Mouse (Mus musculus): ENCODE measurements around the gene Dbndd2. TPM values are rescaled to one million over a fixed set of nuclear protein-coding genes. Genes with fewer than 3 reads are reported as not detected.
A peak's percentile ranks its signal among the peaks of the same experiment; 100 is the strongest.

The Dbndd2 gene
- total and polyA plus RNA-seq, 2 experiments from 2014 or later: 16.9 to 22.3 TPM

DNA sequence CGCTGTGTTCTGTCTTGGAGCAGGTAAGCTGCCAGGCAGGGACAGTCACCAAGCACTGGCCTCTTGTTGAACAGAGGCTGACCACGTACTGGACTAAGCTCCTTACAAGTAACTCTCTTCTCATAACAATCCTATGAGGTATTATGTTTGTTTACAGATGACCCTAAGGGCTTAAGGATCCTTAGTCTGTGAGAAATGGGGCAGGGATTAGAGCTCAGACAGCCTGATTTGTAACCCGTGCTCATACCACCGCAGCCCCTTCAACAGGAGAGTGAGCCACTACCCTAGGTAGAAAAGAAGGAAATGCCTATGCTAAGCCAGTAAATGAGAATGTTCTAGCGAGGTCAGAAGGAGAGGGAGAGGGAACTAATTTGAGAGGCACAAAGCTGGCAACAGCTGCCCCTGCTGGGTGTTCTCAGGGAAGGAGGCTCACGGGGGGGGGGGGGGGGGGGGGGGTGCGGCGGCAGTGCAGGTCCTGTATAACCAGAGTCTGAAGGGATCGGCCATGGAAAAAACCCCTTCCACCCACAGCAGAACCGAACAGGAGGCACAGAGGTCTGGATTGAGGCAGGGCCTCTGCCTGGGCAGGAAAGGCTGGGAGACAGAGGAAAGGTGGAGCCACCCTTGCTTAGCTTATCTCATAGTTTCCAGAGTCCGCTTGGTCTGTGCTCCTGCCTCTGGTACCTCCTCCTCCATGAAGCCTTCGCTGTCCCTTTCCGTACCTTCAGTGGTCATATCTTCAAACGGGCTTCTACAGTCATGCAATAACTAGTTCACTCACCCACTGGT is 26.4 kb downstream of the Dbndd2 start:
- Histone ChIP-seq H3K27ac (ENCODE audit: low read depth) (peak overlapping the region; percentile 73), H3K36me3 (replicated peaks; ENCODE audit: control insufficient read depth, insufficient read depth, low read length) (no peaks in the 10 kb centered on the region), H3K27me3 (ENCODE audit: control insufficient read depth, insufficient read depth, low read length) (no peaks in the 10 kb centered on the region), H3K4me2 (ENCODE audit: low read depth, low read length) (no peak overlapping the region), H3K9ac (replicated peaks; ENCODE audit: low read depth, low read length) (no peak overlapping the region), H3K4me3 (ENCODE audit: low read depth, low read length) (no peak overlapping the region), H3K9me3 (replicated peaks; ENCODE audit: control insufficient read depth, low read length) (0 out of 2 replicates have a peak, but pooled peaks cover 6% of the 10 kb centered on the region), H3K4me1 (ENCODE audit: control insufficient read depth, insufficient read depth) (no peaks in the 10 kb centered on the region; the same call in 1 of the 2 replicates)
- no peak for TF ChIP-seq CTCF (IDR thresholded peaks at IDR 0.05; ENCODE audit: low read depth)
- no peak for ATAC-seq (ENCODE audit: insufficient read depth, low read depth)
- no peak for DNase-seq (ENCODE audit: low spot score)
- WGBS: 50% methylated on average over 11 of the region's 14 CpGs

GRCm38 (mm10) chr2:164513389-164513788 is 27.5 kb downstream of the Dbndd2 start:
- no peaks in the 10 kb centered on the region for H3K27me3 ChIP-seq (ENCODE audit: control insufficient read depth, insufficient read depth, low read length)
- DNase-seq (ENCODE audit: low spot score) (peak; percentile 73), ATAC-seq (ENCODE audit: insufficient read depth, low read depth) (peak; percentile 68; the same call in 1 of the 2 replicates)
- no peak overlapping the region for H3K4me3 ChIP-seq (ENCODE audit: low read depth, low read length)
- WGBS: 48% methylated on average over 8 of the region's 8 CpGs
- no peak overlapping the region for H3K4me2 ChIP-seq (ENCODE audit: low read depth, low read length)
- H3K9me3 ChIP-seq (replicated peaks; ENCODE audit: control insufficient read depth, low read length): 0 out of 2 replicates have a peak, but pooled peaks cover 6% of the 10 kb centered on the region
- peak overlapping the region; percentile 73 for H3K27ac ChIP-seq (ENCODE audit: low read depth)
- H3K36me3 ChIP-seq (replicated peaks; ENCODE audit: control insufficient read depth, insufficient read depth, low read length): no peaks in the 10 kb centered on the region
- no peak overlapping the region for H3K9ac ChIP-seq (replicated peaks; ENCODE audit: low read depth, low read length)
- TF ChIP-seq CTCF (IDR thresholded peaks at IDR 0.05; ENCODE audit: low read depth) (no peak), EP300 (IDR thresholded peaks at IDR 0.05; ENCODE audit: low read depth) (peak; percentile 48; the same call in 1 of the 2 replicates)
- no peaks in the 10 kb centered on the region; the same call in 1 of the 2 replicates for H3K4me1 ChIP-seq (ENCODE audit: control insufficient read depth, insufficient read depth)

GRCm38 (mm10) chr2:164514916-164515315 is 29.0 kb downstream of the Dbndd2 start:
- H3K4me2 ChIP-seq (ENCODE audit: low read depth, low read length): no peak overlapping the region
- no peak overlapping the region for H3K27ac ChIP-seq (ENCODE audit: low read depth)
- H3K9ac ChIP-seq (replicated peaks; ENCODE audit: low read depth, low read length): no peak overlapping the region
- no peaks in the 10 kb centered on the region for H3K36me3 ChIP-seq (replicated peaks; ENCODE audit: control insufficient read depth, insufficient read depth, low read length)
- no peaks in the 10 kb centered on the region; the same call in 1 of the 2 replicates for H3K4me1 ChIP-seq (ENCODE audit: control insufficient read depth, insufficient read depth)
- ATAC-seq (ENCODE audit: insufficient read depth, low read depth) (no peak), DNase-seq (ENCODE audit: low spot score) (no peak)
- H3K4me3 ChIP-seq (ENCODE audit: low read depth, low read length): no peak overlapping the region
- WGBS: 66% methylated on average over 3 of the region's 3 CpGs
- H3K27me3 ChIP-seq (ENCODE audit: control insufficient read depth, insufficient read depth, low read length): no peaks in the 10 kb centered on the region
- TF ChIP-seq CTCF (IDR thresholded peaks at IDR 0.05; ENCODE audit: low read depth) (no peak), EP300 (IDR thresholded peaks at IDR 0.05; ENCODE audit: low read depth) (no peak)
- 0 out of 2 replicates have a peak, but pooled peaks cover 6% of the 10 kb centered on the region for H3K9me3 ChIP-seq (replicated peaks; ENCODE audit: control insufficient read depth, low read length)

- TF ChIP-seq EP300 (IDR thresholded peaks at IDR 0.05; ENCODE audit: low read depth): no peak
- TF ChIP-seq CTCF (IDR thresholded peaks at IDR 0.05; ENCODE audit: low read depth): no peak
- ATAC-seq (ENCODE audit: insufficient read depth, low read depth) (no peak), DNase-seq (ENCODE audit: low spot score) (no peak)
- 60% methylated on average over 9 of the region's 9 CpGs for WGBS
- Histone ChIP-seq H3K27me3 (ENCODE audit: control insufficient read depth, insufficient read depth, low read length) (no peaks in the 10 kb centered on the region), H3K4me2 (ENCODE audit: low read depth, low read length) (no peak overlapping the region), H3K36me3 (replicated peaks; ENCODE audit: control insufficient read depth, insufficient read depth, low read length) (no peaks in the 10 kb centered on the region), H3K4me1 (ENCODE audit: control insufficient read depth, insufficient read depth) (no peaks in the 10 kb centered on the region; the same call in 1 of the 2 replicates), H3K9ac (replicated peaks; ENCODE audit: low read depth, low read length) (no peak overlapping the region), H3K9me3 (replicated peaks; ENCODE audit: control insufficient read depth, low read length) (0 out of 2 replicates have a peak, but pooled peaks cover 6% of the 10 kb centered on the region), H3K4me3 (ENCODE audit: low read depth, low read length) (no peak overlapping the region), H3K27ac (ENCODE audit: low read depth) (no peak overlapping the region)
Measured at GRCm38 (mm10) chr2:164515897-164516296, 30.0 kb downstream of the Dbndd2 start.

GRCm38 (mm10) chr2:164516592-164516991 is 30.7 kb downstream of the Dbndd2 start:
- Histone ChIP-seq H3K9me3 (replicated peaks; ENCODE audit: control insufficient read depth, low read length) (0 out of 2 replicates have a peak, but pooled peaks cover 6% of the 10 kb centered on the region), H3K4me1 (ENCODE audit: control insufficient read depth, insufficient read depth) (no peaks in the 10 kb centered on the region; the same call in 1 of the 2 replicates), H3K4me2 (ENCODE audit: low read depth, low read length) (no peak overlapping the region), H3K36me3 (replicated peaks; ENCODE audit: control insufficient read depth, insufficient read depth, low read length) (no peaks in the 10 kb centered on the region), H3K27me3 (ENCODE audit: control insufficient read depth, insufficient read depth, low read length) (peaks cover 7% of the 10 kb centered on the region; the same call in 1 of the 2 replicates), H3K9ac (replicated peaks; ENCODE audit: low read depth, low read length) (no peak overlapping the region), H3K27ac (ENCODE audit: low read depth) (no peak overlapping the region), H3K4me3 (ENCODE audit: low read depth, low read length) (no peak overlapping the region)
- DNase-seq (ENCODE audit: low spot score) (no peak), ATAC-seq (ENCODE audit: insufficient read depth, low read depth) (no peak)
- WGBS: 76% methylated on average over 11 of the region's 11 CpGs
- TF ChIP-seq EP300 (IDR thresholded peaks at IDR 0.05; ENCODE audit: low read depth) (no peak), CTCF (IDR thresholded peaks at IDR 0.05; ENCODE audit: low read depth) (no peak)
